Mouse (Mus musculus) hindbrain, embryonic 12.5 days (tissue): ENCODE measurements around the gene Agr3. TPM values are rescaled to one million over a fixed set of nuclear protein-coding genes. Genes with fewer than 3 reads are reported as not detected.

Experiments
- ATAC-seq: fragments of 200-750 bp; cut with Nextera tagmentation; 2 replicates; pipeline ENCODE4 v1.8.0; 2017; ENCODE audit warnings: moderate TSS enrichment; ENCODE audit not compliant: low FRiP score
- H3K27ac ChIP-seq: fragments of 300-500 bp; sonication (generic); 2 replicates; pipeline ENCODE4 v1.5.1; 2016; ENCODE audit warnings: mild to moderate bottlenecking
- H3K27me3 ChIP-seq: fragments of 300-500 bp; sonication (generic); 2 replicates; pipeline ENCODE4 v1.6.1; 2016; ENCODE audit warnings: mild to moderate bottlenecking
- H3K36me3 ChIP-seq: fragments of 300-500 bp; sonication (generic); 2 replicates; pipeline ENCODE4 v1.6.1; 2016; ENCODE audit warnings: mild to moderate bottlenecking
- H3K4me1 ChIP-seq: fragments of 300-500 bp; sonication (generic); 2 replicates; pipeline ENCODE4 v1.6.1; 2016
- H3K4me2 ChIP-seq: fragments of 300-500 bp; sonication (generic); replicated peaks from 2 replicates; pipeline ENCODE4 v1.6.1; 2016; ENCODE audit warnings: mild to moderate bottlenecking
- H3K4me3 ChIP-seq: fragments of 300-500 bp; sonication (generic); 2 replicates; pipeline ENCODE4 v1.5.1; 2016; ENCODE audit warnings: mild to moderate bottlenecking
- H3K9ac ChIP-seq: fragments of 300-500 bp; sonication (generic); 2 replicates; pipeline ENCODE4 v1.6.1; 2016; ENCODE audit warnings: mild to moderate bottlenecking, moderate library complexity
- H3K9me3 ChIP-seq: fragments of 300-500 bp; sonication (generic); replicated peaks from 2 replicates; pipeline ENCODE4 v1.6.1; 2016; ENCODE audit warnings: mild to moderate bottlenecking
- WGBS: fragments of 180-500 bp; shearing (Covaris S2); methylation state at CpG from one replicate; pipeline ENCODE4 v1.1.7; 2016; 5-methylcytosine and 5-hydroxymethylcytosine counted together
- polyA plus RNA-seq: library from polyadenylated mRNA; unstranded; fragments of >200 nt; fragmentation: Nextera tagmentation; extraction: Ambion mirVana; gene quantifications from 2 replicates; pipeline ENCODE4 v1.2.1, GENCODE M21; 2016

The Agr3 gene
- not detected in 2 replicates for polyA plus RNA-seq

- no peaks in the 10 kb centered on the region for H3K9me3 ChIP-seq
- H3K9ac ChIP-seq = no peak within 1 kb of the TSS
- H3K27ac ChIP-seq = no peak within 1 kb of the TSS
- no peak within 1 kb of the TSS for H3K4me3 ChIP-seq
- 90% methylated on average over 9 of the region's 9 CpGs for WGBS
- H3K27me3 ChIP-seq = no peaks in the 10 kb centered on the region
- ATAC-seq = no peak
- no peaks in the 10 kb centered on the region for H3K4me1 ChIP-seq
- H3K36me3 ChIP-seq = no peaks in the 10 kb centered on the region
- H3K4me2 ChIP-seq = no peak within 1 kb of the TSS
Observed at GRCm38 (mm10) chr12:35925402-35925801, at the start of gene Agr3. Agr3 (plus strand) TSS chr12:35925620.

GRCm38 (mm10) chr12:35884892-35885558 lies 40.4 kb upstream of the Agr3 start:
- Histone ChIP-seq H3K9me3 (no peaks in the 10 kb centered on the region), H3K27me3 (no peaks in the 10 kb centered on the region)
- 54% methylated on average over 9 of the region's 9 CpGs for WGBS

GRCm38 (mm10) chr12:35889383-35889782 lies 36.0 kb upstream of the Agr3 start:
- 83% methylated on average over 2 of the region's 2 CpGs for WGBS
- H3K9me3 ChIP-seq = no peaks in the 10 kb centered on the region
- H3K4me2 ChIP-seq = no peak overlapping the region
- no peak for ATAC-seq
- no peaks in the 10 kb centered on the region for H3K36me3 ChIP-seq
- no peak overlapping the region for H3K27ac ChIP-seq
- no peaks in the 10 kb centered on the region for H3K27me3 ChIP-seq
- H3K4me3 ChIP-seq = no peak overlapping the region
- H3K9ac ChIP-seq = no peak overlapping the region
- H3K4me1 ChIP-seq = peaks cover 8% of the 10 kb centered on the region

More at GRCm38 (mm10) chr12:35884892-35885558, 40.4 kb upstream of the Agr3 start:
- Histone ChIP-seq H3K27ac (no peak overlapping the region), H3K36me3 (no peaks in the 10 kb centered on the region), H3K4me2 (no peak overlapping the region), H3K9ac (no peak overlapping the region), H3K4me1 (no peaks in the 10 kb centered on the region), H3K4me3 (no peak overlapping the region)
- ATAC-seq = no peak

GRCm38 (mm10) chr12:35890756-35891155 lies 34.7 kb upstream of the Agr3 start:
- no peak overlapping the region for H3K27ac ChIP-seq
- H3K27me3 ChIP-seq = no peaks in the 10 kb centered on the region
- H3K4me2 ChIP-seq = no peak overlapping the region
- H3K9me3 ChIP-seq = no peaks in the 10 kb centered on the region
- H3K4me1 ChIP-seq = peaks cover 12% of the 10 kb centered on the region
- 77% methylated on average over 2 of the region's 2 CpGs for WGBS
- no peak for ATAC-seq
- no peaks in the 10 kb centered on the region for H3K36me3 ChIP-seq
- no peak overlapping the region for H3K9ac ChIP-seq
- no peak overlapping the region for H3K4me3 ChIP-seq

- Histone ChIP-seq H3K4me3 (no peak overlapping the region), H3K9ac (no peak overlapping the region), H3K4me2 (no peak overlapping the region), H3K27ac (no peak overlapping the region), H3K9me3 (no peaks in the 10 kb centered on the region), H3K4me1 (peaks cover 16% of the 10 kb centered on the region), H3K27me3 (no peaks in the 10 kb centered on the region), H3K36me3 (no peaks in the 10 kb centered on the region)
- 0 out of 2 replicates have a peak, but pooled peaks have one; percentile 3 for ATAC-seq
- 18% methylated on average over 6 of the region's 6 CpGs for WGBS
Observed at GRCm38 (mm10) chr12:35894304-35894900, 31.0 kb upstream of the Agr3 start.

- Histone ChIP-seq H3K9ac (peak overlapping the region; percentile 54), H3K27me3 (no peaks in the 10 kb centered on the region), H3K4me3 (peak overlapping the region; percentile 34), H3K4me1 (peaks cover 16% of the 10 kb centered on the region), H3K9me3 (no peaks in the 10 kb centered on the region), H3K36me3 (no peaks in the 10 kb centered on the region), H3K27ac (peak overlapping the region; percentile 70), H3K4me2 (peak overlapping the region; percentile 52)
- WGBS = 23% methylated on average over 20 of the region's 20 CpGs
- ATAC-seq = peak; percentile 47
Observed at GRCm38 (mm10) chr12:35895875-35896763, 29.3 kb upstream of the Agr3 start.

GRCm38 (mm10) chr12:35896764-35897282 lies 28.6 kb upstream of the Agr3 start:
- H3K4me1 ChIP-seq = peaks cover 16% of the 10 kb centered on the region
- 4% methylated on average over 4 of the region's 4 CpGs for WGBS
- H3K9me3 ChIP-seq = no peaks in the 10 kb centered on the region
- H3K4me2 ChIP-seq = peak overlapping the region; percentile 52
- no peaks in the 10 kb centered on the region for H3K36me3 ChIP-seq
- H3K9ac ChIP-seq = peak overlapping the region; percentile 54
- peak overlapping the region; percentile 70 for H3K27ac ChIP-seq
- peak overlapping the region; percentile 34 for H3K4me3 ChIP-seq
- peak; percentile 59 for ATAC-seq
- H3K27me3 ChIP-seq = no peaks in the 10 kb centered on the region

- no peak overlapping the region for H3K4me2 ChIP-seq
- no peak overlapping the region for H3K9ac ChIP-seq
- H3K27ac ChIP-seq = no peak overlapping the region
- no peaks in the 10 kb centered on the region for H3K9me3 ChIP-seq
- no peak for ATAC-seq
- no peaks in the 10 kb centered on the region for H3K4me1 ChIP-seq
- H3K4me3 ChIP-seq = no peak overlapping the region
- 67% methylated on average over 1 of the region's 1 CpGs for WGBS
- H3K27me3 ChIP-seq = no peaks in the 10 kb centered on the region
- H3K36me3 ChIP-seq = no peaks in the 10 kb centered on the region
Observed at GRCm38 (mm10) chr12:35910632-35911031, 14.8 kb upstream of the Agr3 start.

- no peaks in the 10 kb centered on the region for H3K36me3 ChIP-seq
- H3K27ac ChIP-seq = no peak overlapping the region
- no peak overlapping the region for H3K4me2 ChIP-seq
- no peak overlapping the region for H3K4me3 ChIP-seq
- H3K27me3 ChIP-seq = no peaks in the 10 kb centered on the region
- no peaks in the 10 kb centered on the region for H3K9me3 ChIP-seq
- no peak overlapping the region for H3K9ac ChIP-seq
- no peaks in the 10 kb centered on the region for H3K4me1 ChIP-seq
- ATAC-seq = no peak
Observed at GRCm38 (mm10) chr12:35915813-35916212, 9.6 kb upstream of the Agr3 start.

GRCm38 (mm10) chr12:35916467-35916866 lies 9.0 kb upstream of the Agr3 start:
- no peaks in the 10 kb centered on the region for H3K27me3 ChIP-seq
- H3K4me1 ChIP-seq = no peaks in the 10 kb centered on the region
- no peak for ATAC-seq
- no peak overlapping the region for H3K9ac ChIP-seq
- no peaks in the 10 kb centered on the region for H3K9me3 ChIP-seq
- H3K4me2 ChIP-seq = no peak overlapping the region
- no peak overlapping the region for H3K4me3 ChIP-seq
- no peak overlapping the region for H3K27ac ChIP-seq
- WGBS = 29% methylated on average over 1 of the region's 1 CpGs
- H3K36me3 ChIP-seq = no peaks in the 10 kb centered on the region

GRCm38 (mm10) chr12:35918031-35918430 lies 7.4 kb upstream of the Agr3 start:
- no peaks in the 10 kb centered on the region for H3K27me3 ChIP-seq
- no peak overlapping the region for H3K4me2 ChIP-seq
- no peak for ATAC-seq
- WGBS = 80% methylated on average over 1 of the region's 1 CpGs
- H3K9ac ChIP-seq = no peak overlapping the region
- H3K36me3 ChIP-seq = no peaks in the 10 kb centered on the region
- no peak overlapping the region for H3K27ac ChIP-seq
- H3K9me3 ChIP-seq = no peaks in the 10 kb centered on the region
- H3K4me3 ChIP-seq = no peak overlapping the region
- no peaks in the 10 kb centered on the region for H3K4me1 ChIP-seq

- H3K4me3 ChIP-seq = no peak overlapping the region
- ATAC-seq = no peak
- no peak overlapping the region for H3K27ac ChIP-seq
- 85% methylated on average over 2 of the region's 2 CpGs for WGBS
- H3K4me1 ChIP-seq = no peaks in the 10 kb centered on the region
- no peak overlapping the region for H3K4me2 ChIP-seq
- H3K9me3 ChIP-seq = no peaks in the 10 kb centered on the region
- no peaks in the 10 kb centered on the region for H3K36me3 ChIP-seq
- no peak overlapping the region for H3K9ac ChIP-seq
- no peaks in the 10 kb centered on the region for H3K27me3 ChIP-seq
Observed at GRCm38 (mm10) chr12:35927804-35928203, 2.4 kb downstream of the Agr3 start.
